Mouse (Mus musculus) right cerebral cortex, adult 2 months (tissue): ENCODE measurements around the gene Ccnl1.
A peak's percentile ranks its signal among the peaks of the same experiment; 100 is the strongest.

Experiments
- DNase-seq, 2 experiments: peaks; one replicate each; pipeline ENCODE4 v3.0.0; 2021 to 2022; ENCODE audit warnings: low spot score in 2 of 2

Ccnl1 gene

GRCm38 (mm10) chr3:65959416-65960001, 1.5 kb upstream of the Ccnl1 start:
- DNase-seq, result no peak

GRCm38 (mm10) chr3:65958840-65959185, 764 bp upstream of the Ccnl1 start:
- DNase-seq, result no peak

- DNase-seq, result peak; percentile 42 to 43
These were observed 563 bp downstream of the Ccnl1 start for GRCm38 (mm10) chr3:65957271-65958101.

GRCm38 (mm10) chr3:65954499-65955391, 3.3 kb downstream of the Ccnl1 start:
- DNase-seq, result no peak

- no peak for DNase-seq
These were observed 7.2 kb downstream of the Ccnl1 start for GRCm38 (mm10) chr3:65950831-65951365.

- DNase-seq, result no peak
These were observed 7.7 kb downstream of the Ccnl1 start for GRCm38 (mm10) chr3:65950304-65950703.

- no peak for DNase-seq
These were observed 12.6 kb downstream of the Ccnl1 start for GRCm38 (mm10) chr3:65945277-65945932.

GRCm38 (mm10) chr3:65944713-65945112, 13.3 kb downstream of the Ccnl1 start:
- DNase-seq, result no peak

GRCm38 (mm10) chr3:65943453-65943852, 14.6 kb downstream of the Ccnl1 start:
- no peak for DNase-seq

- DNase-seq, result no peak
These were observed 17.0 kb downstream of the Ccnl1 start for GRCm38 (mm10) chr3:65941052-65941451.

GRCm38 (mm10) chr3:65938211-65938610, 19.8 kb downstream of the Ccnl1 start:
- DNase-seq, result no peak

GRCm38 (mm10) chr3:65936384-65936783, 21.7 kb downstream of the Ccnl1 start:
- no peak for DNase-seq

GRCm38 (mm10) chr3:65935153-65935552, 22.9 kb downstream of the Ccnl1 start:
- DNase-seq, result no peak

- no peak for DNase-seq
These were observed 24.3 kb downstream of the Ccnl1 start for GRCm38 (mm10) chr3:65933726-65934125.

- DNase-seq, result no peak
These were observed 26.5 kb downstream of the Ccnl1 start for GRCm38 (mm10) chr3:65931542-65931941.

GRCm38 (mm10) chr3:65930636-65931035, 27.4 kb downstream of the Ccnl1 start:
- DNase-seq, result no peak

GRCm38 (mm10) chr3:65929821-65930633, 28.0 kb downstream of the Ccnl1 start:
- DNase-seq, result peak; percentile 81 to 87

- peak; percentile 81 for DNase-seq
These were observed 28.7 kb downstream of the Ccnl1 start for GRCm38 (mm10) chr3:65929304-65929783.

GRCm38 (mm10) chr3:65928614-65929272, 29.3 kb downstream of the Ccnl1 start:
- DNase-seq, result no peak

- DNase-seq, result no peak
These were observed 30.4 kb downstream of the Ccnl1 start for GRCm38 (mm10) chr3:65927685-65928084.
